Mouse (Mus musculus) kidney, postnatal 0 days (tissue): ENCODE measurements around the gene C1ql1. TPM values are rescaled to one million over a fixed set of nuclear protein-coding genes. Genes with fewer than 3 reads are reported as not detected.

ENCODE experiments used
- ATAC-seq: fragments of 200-750 bp; cut with Nextera tagmentation; replicated peaks from 2 replicates; pipeline ENCODE4 v1.8.0; 2017; ENCODE audit warnings: low read depth, moderate number of reproducible peaks, moderate TSS enrichment, moderate library complexity; ENCODE audit not compliant: low FRiP score
- DNase-seq: peaks from one replicate; pipeline ENCODE4 v3.0.0-alpha.2; 2016; ENCODE audit warnings: low spot score
- H3K27ac ChIP-seq: fragments of 300-500 bp; sonication (generic); 2 replicates; pipeline ENCODE4 v1.5.1; 2014; ENCODE audit warnings: mild to moderate bottlenecking
- H3K27me3 ChIP-seq: fragments of 300-500 bp; sonication (generic); 2 replicates; pipeline ENCODE4 v1.6.1; 2014; ENCODE audit warnings: low read length, mixed read lengths; ENCODE audit not compliant: insufficient read depth
- H3K36me3 ChIP-seq: fragments of 300-500 bp; sonication (generic); 2 replicates; pipeline ENCODE4 v1.6.1; 2014; ENCODE audit warnings: low read length, mixed read lengths; ENCODE audit not compliant: insufficient read depth
- H3K4me1 ChIP-seq: fragments of 300-500 bp; sonication (generic); replicated peaks from 2 replicates; pipeline ENCODE4 v1.6.1; 2014; ENCODE audit warnings: antibody characterized with exemption, low read length, mixed read lengths; ENCODE audit not compliant: insufficient read depth
- H3K4me2 ChIP-seq: fragments of 300-500 bp; sonication (generic); 2 replicates; pipeline ENCODE4 v1.6.1; 2014; ENCODE audit warnings: mild to moderate bottlenecking, low read length, moderate library complexity, mixed read lengths
- H3K4me3 ChIP-seq: fragments of 300-500 bp; sonication (generic); replicated peaks from 2 replicates; pipeline ENCODE4 v1.5.1; 2014; ENCODE audit warnings: low read depth, low read length
- H3K9ac ChIP-seq: fragments of 300-500 bp; sonication (generic); 2 replicates; pipeline ENCODE4 v1.6.1; 2014; ENCODE audit warnings: low read depth, low read length
- H3K9me3 ChIP-seq: fragments of 300-500 bp; sonication (generic); replicated peaks from 2 replicates; pipeline ENCODE4 v1.6.1; 2016; ENCODE audit warnings: low read length, inconsistent platforms, mixed read lengths
- CTCF ChIP-seq: IDR thresholded peaks from 2 replicates; pipeline ENCODE4 v1.5.1; 2016; ENCODE audit warnings: antibody characterized with exemption, low read depth, mild to moderate bottlenecking, moderate library complexity
- WGBS: fragments of 180-500 bp; shearing (Covaris S2); extraction: QIAGEN DNeasy Blood & Tissue Kit; methylation state at CpG from one replicate; pipeline ENCODE4 v1.1.7; 2014; 5-methylcytosine and 5-hydroxymethylcytosine counted together
- polyA plus RNA-seq: library from polyadenylated mRNA; unstranded; fragments of >200 nt; fragmentation: Nextera tagmentation; extraction: Ambion mirVana; gene quantifications from 2 replicates; pipeline ENCODE4 v1.2.1, GENCODE M21; 2015

C1ql1 gene
- polyA plus RNA-seq, 1 experiment from 2014 or later, result 2.3 TPM

- WGBS, result 41% methylated on average over 1 of the region's 1 CpGs
- Histone ChIP-seq H3K4me3 (no peak overlapping the region), H3K9ac (no peak overlapping the region), H3K27me3 (no peaks in the 10 kb centered on the region), H3K4me2 (no peak overlapping the region), H3K27ac (no peak overlapping the region), H3K36me3 (no peaks in the 10 kb centered on the region), H3K9me3 (no peaks in the 10 kb centered on the region), H3K4me1 (no peaks in the 10 kb centered on the region)
- no peak for ATAC-seq
- no peak for DNase-seq
- TF ChIP-seq CTCF, result no peak
Measured at GRCm38 (mm10) chr11:102972326-102972725, 25.8 kb upstream of the C1ql1 start.

GRCm38 (mm10) chr11:102971604-102972003 is 25.1 kb upstream of the C1ql1 start:
- 48% methylated on average over 5 of the region's 5 CpGs for WGBS
- Histone ChIP-seq H3K36me3 (no peaks in the 10 kb centered on the region), H3K9ac (no peak overlapping the region), H3K9me3 (no peaks in the 10 kb centered on the region), H3K4me1 (no peaks in the 10 kb centered on the region), H3K27me3 (no peaks in the 10 kb centered on the region), H3K4me3 (no peak overlapping the region), H3K4me2 (no peak overlapping the region), H3K27ac (no peak overlapping the region)
- TF ChIP-seq CTCF, result no peak
- DNase-seq (no peak), ATAC-seq (no peak)

GRCm38 (mm10) chr11:102964547-102965091 is 18.1 kb upstream of the C1ql1 start:
- DNase-seq (peak; percentile 64), ATAC-seq (peak; percentile 71)
- TF ChIP-seq CTCF, result no peak
- 35% methylated on average over 16 of the region's 16 CpGs for WGBS
- no peaks in the 10 kb centered on the region for H3K36me3 ChIP-seq
- H3K27me3 ChIP-seq, result no peaks in the 10 kb centered on the region; the same call in 1 of the 2 replicates
- H3K9ac ChIP-seq, result no peak overlapping the region
- peaks cover 15% of the 10 kb centered on the region for H3K4me1 ChIP-seq
- H3K4me2 ChIP-seq, result peak overlapping the region; percentile 15
- no peak overlapping the region for H3K27ac ChIP-seq
- H3K4me3 ChIP-seq, result no peak overlapping the region
- H3K9me3 ChIP-seq, result no peaks in the 10 kb centered on the region

- Histone ChIP-seq H3K4me2 (0 out of 2 replicates have a peak overlapping the region, but pooled peaks have one; percentile 15), H3K27ac (no peak overlapping the region), H3K9me3 (no peaks in the 10 kb centered on the region), H3K4me1 (peaks cover 15% of the 10 kb centered on the region), H3K4me3 (no peak overlapping the region), H3K27me3 (no peaks in the 10 kb centered on the region; the same call in 1 of the 2 replicates), H3K9ac (no peak overlapping the region), H3K36me3 (no peaks in the 10 kb centered on the region)
- TF ChIP-seq CTCF, result no peak
- no peak for ATAC-seq
- peak; percentile 54 for DNase-seq
- 18% methylated on average over 24 of the region's 24 CpGs for WGBS
Measured at GRCm38 (mm10) chr11:102963855-102964546, 17.5 kb upstream of the C1ql1 start.

GRCm38 (mm10) chr11:102963246-102963854 is 16.9 kb upstream of the C1ql1 start:
- no peaks in the 10 kb centered on the region for H3K9me3 ChIP-seq
- no peak for TF ChIP-seq CTCF
- ATAC-seq, result no peak
- no peak overlapping the region for H3K9ac ChIP-seq
- peaks cover 15% of the 10 kb centered on the region for H3K4me1 ChIP-seq
- WGBS, result 9% methylated on average over 16 of the region's 16 CpGs
- DNase-seq, result peak; percentile 46
- peak overlapping the region; percentile 23 for H3K4me2 ChIP-seq
- no peaks in the 10 kb centered on the region for H3K36me3 ChIP-seq
- no peaks in the 10 kb centered on the region; the same call in 1 of the 2 replicates for H3K27me3 ChIP-seq
- H3K27ac ChIP-seq, result no peak overlapping the region
- H3K4me3 ChIP-seq, result no peak overlapping the region

- Histone ChIP-seq H3K9ac (no peak overlapping the region), H3K9me3 (no peaks in the 10 kb centered on the region), H3K27me3 (no peaks in the 10 kb centered on the region; the same call in 1 of the 2 replicates), H3K4me3 (no peak overlapping the region), H3K4me1 (peaks cover 15% of the 10 kb centered on the region), H3K36me3 (no peaks in the 10 kb centered on the region), H3K27ac (no peak overlapping the region), H3K4me2 (peak overlapping the region; percentile 23)
- DNase-seq (no peak), ATAC-seq (no peak)
- 36% methylated on average over 7 of the region's 7 CpGs for WGBS
- no peak for TF ChIP-seq CTCF
Measured at GRCm38 (mm10) chr11:102962861-102963245, 16.4 kb upstream of the C1ql1 start.
